Mouse (Mus musculus) A20 (cell line): ENCODE results near the gene Gal3st1.
"Not testable (repeated sequence)": the region's sequence is repeated elsewhere in the genome, so short reads cannot be mapped to it uniquely, and the experiment has no call there.

Experiments
- DNase-seq: peaks from one replicate; pipeline ENCODE4 v3.0.0-alpha.2; 2011; ENCODE audit warnings: low read depth, low spot score

Gal3st1 gene

DNA sequence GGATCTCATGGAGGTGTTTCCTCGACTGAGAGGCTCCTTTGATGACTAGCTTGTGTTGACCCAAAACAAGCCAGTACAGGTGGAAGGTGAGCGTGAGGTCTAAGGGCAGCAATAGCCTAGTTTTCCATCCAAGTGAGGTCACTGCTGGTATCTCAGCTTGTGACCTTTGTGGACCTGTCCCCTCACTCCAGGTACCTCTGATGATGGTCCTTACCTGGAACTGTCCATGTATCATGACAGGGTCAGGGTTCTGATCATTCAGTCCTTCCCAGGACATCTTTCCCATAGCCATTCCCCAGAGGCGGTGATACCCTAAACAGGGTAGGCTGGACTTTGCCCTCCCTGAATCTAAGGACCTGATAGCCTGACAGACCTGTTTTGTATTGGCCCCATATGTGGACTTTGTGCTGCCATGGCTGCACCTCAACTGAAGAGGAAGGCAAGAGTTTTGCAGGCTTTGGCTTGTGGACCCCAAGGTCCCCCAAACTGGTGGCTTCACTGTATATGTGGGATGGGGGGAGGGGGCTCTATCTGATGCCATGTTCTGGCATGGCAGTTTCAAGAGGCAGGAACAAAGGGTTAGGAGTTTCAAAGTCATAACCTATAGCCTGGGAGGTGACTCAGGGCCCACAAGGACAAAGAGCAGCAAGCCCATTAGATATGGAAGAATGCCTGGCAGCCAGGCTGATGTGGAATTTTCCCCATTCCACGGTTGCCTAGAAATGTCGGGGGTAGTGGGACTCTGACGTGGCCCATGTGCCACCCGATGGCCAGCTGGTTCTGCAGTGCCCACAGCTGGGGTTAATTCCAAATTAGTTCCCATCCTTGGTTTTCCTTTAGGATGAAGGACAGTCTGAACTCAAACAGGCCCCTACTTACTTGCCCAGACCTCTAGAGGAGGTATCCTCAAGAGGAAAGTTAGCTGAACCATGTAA is 894 bp upstream of the Gal3st1 start:
- DNase-seq: no peak

DNA sequence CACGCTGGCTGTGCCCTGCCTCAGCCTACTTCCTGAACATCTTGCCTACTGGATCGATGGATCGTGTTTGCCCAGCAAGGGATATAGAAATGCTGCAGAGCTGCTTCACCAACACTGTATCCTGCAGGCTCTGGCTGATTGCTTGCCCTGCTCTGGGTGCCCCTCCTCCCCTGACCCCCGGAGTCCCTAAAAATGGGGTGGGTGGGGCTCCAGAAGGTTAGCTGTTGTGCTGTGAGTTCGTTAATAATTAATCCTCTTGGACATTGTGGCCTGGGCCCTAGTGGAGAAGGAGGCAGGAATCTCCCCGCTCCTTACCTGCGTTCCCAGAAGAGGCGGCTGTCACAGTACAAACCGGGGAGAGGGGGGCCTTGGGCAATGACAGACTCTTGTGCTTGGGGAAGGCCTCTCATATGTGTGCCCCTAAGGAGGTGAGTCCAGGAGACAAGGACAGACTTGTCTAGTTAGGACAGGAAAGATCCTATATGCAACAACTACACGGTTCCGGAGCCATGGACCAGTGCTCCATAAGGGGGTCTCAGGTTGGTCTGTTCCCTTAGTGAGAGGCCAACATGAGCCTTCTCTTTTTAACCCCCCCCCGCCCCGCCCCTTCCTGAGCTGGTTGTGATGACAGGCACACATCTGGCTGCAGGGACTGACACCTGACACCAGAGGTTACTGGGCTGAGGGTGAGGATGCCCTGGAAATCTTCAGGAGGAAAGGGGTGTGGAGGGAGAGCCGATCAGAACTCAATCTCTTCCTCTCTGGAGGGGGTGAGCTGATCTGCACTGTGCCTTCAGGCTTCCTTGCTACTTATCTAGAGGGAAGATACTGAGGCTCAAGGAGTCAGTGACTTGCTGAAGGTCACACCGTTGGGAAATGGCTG is 668 bp downstream of the Gal3st1 start:
- no peak for DNase-seq

DNA sequence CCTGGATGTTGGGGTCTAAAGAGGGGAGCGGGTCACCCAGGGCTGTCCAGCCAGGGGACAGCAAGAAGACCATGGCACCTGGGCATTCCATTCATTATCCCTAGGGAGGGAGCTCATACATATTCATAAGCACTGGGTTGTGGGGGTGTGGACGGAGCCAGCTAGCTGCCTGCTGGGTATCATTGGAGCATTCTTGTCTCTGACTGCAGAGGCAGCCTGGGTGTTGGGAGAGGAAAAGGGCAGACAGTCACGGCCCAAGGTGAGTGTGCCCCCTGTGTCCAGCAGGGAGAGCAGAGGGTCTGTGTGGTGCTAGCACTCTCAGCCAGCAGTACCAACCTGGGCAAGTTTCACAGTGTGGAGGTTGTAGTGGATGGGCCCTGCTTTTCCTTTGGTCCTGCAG is 6.3 kb downstream of the Gal3st1 start:
- DNase-seq: no peak

DNA sequence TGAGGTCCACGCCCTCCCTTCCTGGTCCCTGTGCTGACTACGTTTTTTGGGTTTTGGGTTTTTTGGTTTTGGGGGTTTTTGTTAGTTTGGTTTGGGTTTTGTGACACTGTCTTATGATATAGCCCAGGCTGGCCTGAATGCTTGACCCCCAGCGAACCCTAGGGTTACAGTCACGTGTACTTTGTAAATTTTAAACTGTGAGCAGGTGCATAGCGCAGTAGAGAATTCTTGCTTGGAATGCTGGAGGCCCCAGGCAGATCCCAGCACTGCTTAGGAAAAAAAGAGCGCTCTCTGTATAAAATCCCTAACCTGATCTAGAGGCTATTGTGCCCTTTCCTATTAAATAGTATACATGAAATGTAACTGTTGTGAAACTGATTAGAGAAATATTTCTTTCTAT is 9.7 kb downstream of the Gal3st1 start:
- no peak for DNase-seq

DNA sequence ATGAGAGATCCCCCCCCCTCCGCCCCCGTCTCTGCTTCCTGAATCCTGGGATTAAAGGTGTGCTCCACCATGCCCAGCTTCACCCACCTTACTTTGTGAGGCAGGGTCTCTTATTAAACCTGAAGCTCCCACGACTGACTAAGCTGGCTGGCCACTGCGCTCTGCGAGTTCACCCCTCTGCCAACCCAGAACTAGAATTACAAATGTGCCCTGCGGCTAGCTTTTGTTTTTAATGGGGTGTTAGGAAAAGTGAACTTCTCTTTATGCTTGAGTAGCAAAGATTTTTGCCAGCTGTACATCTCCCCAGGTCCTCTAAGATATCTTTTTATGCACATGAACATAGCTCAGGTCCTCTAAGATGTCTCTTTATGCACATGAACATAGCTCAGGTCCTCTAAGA is 10.5 kb downstream of the Gal3st1 start:
- DNase-seq: no peak

DNA sequence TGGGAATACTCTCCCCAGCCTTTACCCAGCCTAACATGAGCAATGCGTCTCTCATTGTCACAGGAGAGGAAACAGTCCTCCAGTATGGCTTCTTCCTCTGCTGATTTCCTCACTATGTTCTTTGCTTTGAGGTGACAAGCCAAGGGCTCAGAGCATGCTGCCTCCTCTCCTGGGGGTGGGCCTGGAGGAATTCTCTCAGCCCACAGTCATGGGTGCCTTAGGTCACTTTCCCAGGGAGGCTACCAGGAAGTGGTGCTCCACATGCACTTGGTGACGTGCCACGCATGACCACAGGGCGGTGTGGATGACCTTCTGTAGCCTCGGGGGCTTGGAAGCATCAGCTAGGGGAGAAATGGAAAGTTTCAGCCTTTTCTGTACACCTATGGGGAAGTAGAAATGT is 12.1 kb downstream of the Gal3st1 start:
- no peak for DNase-seq

DNA sequence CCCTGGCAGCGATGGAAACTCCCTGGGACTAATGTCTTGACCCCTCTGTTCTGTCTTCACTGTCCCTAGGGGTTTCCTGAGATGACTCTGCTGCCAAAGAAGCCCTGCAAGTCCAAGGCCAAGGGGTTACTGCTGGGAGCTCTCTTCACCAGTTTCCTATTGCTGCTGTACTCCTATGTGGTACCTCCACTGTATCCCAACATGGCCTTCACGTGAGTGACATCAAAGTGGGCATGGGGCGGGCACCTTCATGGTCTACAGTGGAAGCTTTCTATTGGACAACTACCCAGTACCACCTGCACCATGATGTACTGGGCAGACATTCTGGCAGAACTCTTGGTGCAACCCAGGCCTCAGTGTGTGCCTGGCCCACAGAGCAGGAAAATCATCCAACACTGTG is 13.4 kb downstream of the Gal3st1 start:
- DNase-seq: no peak

DNA sequence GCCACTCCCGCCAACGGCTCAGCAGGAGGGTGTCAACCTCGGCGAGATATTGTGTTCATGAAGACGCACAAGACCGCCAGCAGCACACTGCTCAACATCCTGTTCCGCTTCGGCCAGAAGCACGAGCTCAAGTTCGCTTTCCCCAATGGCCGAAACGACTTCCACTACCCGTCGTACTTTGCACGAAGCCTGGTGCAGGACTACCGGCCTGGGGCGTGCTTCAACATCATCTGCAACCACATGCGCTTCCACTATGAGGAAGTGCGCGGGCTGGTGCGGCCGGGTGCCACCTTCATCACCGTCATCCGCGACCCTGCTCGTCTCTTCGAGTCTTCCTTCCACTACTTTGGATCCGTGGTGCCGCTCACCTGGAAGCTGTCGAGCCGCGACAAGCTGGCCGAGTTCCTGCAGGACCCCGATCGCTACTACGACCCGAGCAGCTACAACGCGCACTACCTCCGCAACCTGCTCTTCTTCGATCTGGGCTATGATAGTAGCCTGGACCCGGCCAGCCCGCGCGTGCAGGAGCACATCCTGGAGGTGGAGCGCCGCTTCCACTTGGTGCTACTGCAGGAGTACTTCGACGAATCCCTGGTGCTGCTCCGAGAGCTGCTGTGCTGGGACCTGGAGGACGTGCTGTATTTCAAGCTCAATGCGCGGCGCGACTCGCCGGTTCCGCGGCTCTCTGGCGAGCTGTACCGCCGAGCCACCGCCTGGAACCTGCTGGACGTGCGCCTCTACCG is 14.7 kb downstream of the Gal3st1 start:
- DNase-seq: no peak

DNA sequence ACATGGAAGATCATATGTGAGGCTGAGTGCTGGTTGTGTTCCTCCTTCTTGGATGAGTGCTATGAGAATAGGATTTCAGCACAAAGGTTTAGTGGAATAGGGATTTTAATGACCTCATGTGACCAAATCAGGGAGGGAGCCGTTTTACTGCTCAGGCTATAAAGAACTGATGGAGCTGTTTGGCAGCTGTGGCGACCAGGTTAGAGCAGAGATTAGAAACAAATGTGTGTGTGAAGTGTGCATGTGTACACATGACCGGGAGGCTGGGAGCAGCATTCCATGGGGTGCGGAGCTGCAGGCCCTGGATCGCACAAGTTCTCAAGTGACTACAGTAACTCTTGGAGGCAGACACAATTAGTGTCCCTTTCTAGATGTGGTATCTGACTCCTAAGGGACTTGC is 16.1 kb downstream of the Gal3st1 start:
- no peak for DNase-seq

DNA sequence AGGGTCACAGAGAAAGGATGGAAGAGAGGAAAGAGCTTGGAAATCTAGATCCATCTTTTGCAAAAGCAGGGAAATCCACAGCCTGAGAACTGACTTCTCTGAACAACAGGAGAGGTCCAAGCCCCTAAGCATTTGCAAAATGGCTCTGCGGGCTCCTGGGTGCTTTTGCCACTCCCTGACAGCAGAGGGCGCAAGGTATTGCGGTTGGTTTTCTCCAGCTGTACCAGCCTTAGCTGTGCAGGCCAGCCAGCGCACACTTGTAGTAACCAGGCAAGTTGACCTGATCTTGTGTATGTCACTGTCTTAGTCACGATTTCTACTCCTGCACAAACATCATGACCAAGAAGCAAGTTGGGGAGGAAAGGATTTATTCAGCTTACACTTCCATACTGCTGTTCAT is 18.2 kb downstream of the Gal3st1 start:
- peak; percentile 69 for DNase-seq

DNA sequence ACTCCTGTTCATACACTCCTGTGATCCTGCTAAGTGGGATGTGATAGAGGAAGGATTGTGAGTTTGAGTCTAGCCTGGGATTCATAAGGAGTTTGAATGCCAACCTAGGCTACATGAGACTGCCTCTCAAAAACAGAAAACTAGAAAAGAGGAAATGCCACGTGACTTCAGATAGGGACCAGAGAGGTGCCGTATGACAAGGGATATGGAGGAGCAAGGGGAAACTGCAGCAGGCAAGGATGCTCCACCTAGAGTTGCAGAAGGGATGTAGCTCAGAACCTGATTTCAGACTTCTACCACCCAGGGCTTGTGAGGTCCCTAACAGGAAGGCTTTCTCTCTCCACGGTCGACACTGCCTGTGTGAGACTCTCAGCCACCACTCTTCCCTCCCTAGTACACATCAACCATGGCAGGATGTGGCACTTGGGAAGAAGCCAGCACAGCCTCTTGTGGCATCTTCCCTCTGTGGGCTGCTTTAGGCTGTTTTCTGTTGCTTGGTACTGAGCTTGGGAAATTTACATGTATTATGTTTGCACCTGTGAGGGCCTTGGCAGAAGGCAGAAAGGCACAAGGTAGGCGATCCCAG is 21.9 kb downstream of the Gal3st1 start:
- DNase-seq: no peak

DNA sequence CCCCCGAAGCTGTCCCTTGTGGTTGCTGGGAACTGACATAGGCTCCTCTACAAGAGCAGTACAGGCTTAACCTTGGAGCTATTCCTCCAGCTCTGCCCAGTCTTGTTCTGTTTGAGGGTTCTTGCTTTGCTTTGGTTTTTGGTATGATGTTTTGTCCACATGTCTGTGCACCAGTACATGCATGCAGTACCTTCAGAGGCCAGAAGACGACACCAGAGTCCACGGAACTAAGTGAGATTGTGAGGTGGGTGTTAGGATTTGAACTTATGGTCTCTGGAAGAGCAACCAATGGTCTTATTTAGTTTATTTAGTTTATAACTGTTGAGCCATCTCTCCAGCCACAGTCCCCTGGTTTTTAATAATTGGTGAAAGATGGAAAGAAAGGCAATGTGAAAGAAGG is 23.0 kb downstream of the Gal3st1 start:
- DNase-seq: peak; percentile 24

DNA sequence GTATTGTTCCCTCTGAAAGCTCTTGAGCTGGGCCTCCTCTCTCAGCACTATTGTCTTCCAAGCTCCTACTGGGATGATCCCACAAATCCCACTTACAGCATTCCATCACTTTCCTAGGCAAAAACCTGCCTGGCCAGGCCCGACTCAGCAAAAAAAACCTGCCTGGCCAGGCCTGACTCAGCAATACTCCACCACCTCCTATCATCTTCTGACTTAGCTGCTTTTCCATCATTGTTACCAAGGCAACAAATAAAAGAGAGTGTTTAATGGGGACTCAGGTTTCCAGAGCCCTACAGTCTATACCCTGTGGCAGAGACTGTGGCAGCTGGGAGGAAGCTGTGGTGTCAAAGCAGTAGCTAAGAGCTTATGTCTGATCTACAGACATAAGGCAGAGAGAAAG is 29.2 kb downstream of the Gal3st1 start:
- no peak for DNase-seq

DNA sequence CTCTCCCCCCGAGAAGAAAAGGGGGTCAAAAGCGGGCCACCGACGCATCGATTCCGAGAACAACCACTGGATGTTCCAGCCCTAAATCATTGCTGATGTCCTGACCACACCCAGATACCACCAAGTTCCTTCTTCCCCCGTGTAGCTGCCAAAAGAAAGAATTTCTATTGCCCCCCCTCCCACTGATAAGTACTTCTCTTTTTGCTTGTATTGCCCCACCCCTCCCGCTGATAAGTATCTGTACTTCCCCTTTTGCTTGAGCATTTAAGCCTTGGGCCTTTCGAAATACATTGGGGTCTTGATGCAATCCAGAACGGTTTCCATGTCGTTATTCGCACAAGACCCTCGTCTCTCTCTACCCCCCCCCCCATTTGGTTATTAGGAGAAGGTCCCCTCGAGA is 32.4 kb downstream of the Gal3st1 start:
- not testable (repeated sequence) for DNase-seq

DNA sequence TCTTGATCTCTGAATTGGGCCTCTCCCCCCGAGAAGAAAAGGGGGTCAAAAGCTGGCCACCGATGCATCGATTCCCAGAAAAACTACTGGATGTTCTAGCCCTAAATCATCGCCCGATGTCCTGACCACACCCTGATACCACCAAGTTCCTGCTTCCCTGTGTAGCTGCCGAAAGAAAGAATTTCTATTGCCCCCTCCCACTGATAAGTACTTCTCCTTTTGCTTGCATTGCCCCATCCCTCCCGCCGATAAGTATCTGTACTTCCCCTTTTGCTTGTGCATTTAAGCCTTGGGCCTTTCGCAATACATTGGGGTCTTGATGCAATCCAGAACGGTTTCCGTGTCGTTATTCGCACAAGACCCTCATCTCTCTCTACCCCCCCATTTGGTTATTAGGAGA is 38.7 kb downstream of the Gal3st1 start:
- DNase-seq: not testable (repeated sequence)

DNA sequence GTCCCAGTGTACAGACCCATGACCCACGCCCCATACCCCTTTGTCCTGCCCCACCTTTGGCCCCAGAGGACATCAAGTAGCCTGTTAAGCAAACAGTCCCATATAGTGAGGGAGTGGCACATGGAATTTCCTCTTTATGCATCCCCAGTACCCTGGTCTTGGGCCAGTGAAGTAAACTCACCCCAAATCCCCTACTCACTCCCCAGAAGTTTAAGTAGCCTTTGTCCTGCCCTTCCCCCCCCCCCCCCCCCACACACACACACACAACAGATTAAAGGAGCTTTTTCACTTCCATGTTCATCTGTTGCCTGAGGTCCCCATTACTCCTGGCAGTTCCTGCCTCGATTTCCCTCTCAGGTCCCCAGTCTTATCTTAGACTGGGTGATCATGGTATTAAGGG is 39.9 kb downstream of the Gal3st1 start:
- no peak for DNase-seq

DNA sequence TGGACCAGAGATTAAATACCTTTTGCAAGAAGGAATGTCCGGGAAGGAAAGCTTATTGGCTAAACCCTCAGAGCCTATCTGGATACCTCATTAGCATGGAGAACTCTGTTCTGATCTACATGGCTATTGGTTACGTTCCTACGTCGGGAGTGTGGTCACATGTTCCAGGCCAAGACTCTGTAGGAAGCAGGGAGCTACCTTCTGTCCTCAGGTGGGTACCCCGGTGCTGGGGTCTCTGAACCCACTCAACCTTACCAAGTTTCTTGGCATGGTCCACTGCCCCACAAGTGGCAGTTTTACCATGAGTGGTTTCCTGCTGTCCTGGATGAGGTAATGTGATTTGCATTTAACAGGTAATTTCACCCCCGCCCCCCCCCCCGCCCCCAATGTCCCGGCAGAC is 43.6 kb downstream of the Gal3st1 start:
- no peak for DNase-seq

DNA sequence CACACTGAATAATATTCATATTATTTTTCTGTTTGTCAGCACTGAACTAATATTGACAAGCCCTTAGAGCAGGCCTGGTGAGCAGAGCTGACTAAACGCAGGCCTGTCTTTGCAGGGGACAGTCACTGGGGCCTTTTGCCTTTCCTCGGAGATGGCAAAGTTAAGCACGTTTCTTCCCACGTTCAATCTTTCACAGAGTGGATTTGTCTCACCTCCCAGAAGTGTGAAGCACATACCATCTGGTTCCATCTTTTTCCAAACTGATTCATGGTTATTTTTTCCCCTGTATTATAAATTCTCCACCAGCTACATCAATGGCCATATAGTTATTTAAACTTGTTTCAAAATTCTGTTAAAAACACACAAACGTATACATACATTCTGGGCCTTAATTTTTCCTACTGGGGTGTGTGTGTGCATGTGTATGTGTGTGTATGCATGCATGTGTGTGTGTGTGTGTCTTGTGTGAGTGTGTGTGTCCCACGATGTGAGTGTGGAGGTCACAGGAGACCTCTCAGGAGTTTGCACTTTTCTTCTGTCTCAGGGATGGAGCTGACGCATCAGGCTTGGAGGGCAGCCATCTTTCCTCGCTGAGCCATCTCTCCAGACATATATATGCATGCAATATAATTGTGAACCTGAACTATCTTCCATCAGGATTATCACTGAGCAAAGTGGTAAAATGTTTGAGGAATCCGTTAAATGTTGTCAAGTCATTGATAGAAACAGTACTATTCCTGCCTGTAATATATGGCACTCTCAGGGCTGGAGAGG is 44.3 kb downstream of the Gal3st1 start:
- no peak for DNase-seq

DNA sequence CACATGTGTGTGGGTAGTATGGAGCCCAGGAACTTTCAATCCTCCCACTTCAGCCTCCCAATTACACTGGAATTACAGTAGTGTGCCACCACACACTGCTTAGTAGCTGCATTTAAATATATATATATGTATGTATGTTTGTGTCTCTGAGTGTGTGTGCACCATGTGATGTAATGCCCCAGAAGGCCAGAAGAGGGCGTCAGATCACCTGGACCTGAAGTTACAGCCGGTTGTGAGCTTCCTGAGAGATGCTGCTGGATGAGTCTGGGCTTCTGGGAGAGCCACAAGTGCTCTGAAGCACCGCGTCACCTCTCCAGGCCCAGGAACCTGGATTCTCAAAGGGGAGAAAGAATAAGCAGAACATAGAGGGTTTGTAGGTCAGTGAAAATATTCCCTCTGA is 45.9 kb downstream of the Gal3st1 start:
- no peak for DNase-seq

DNA sequence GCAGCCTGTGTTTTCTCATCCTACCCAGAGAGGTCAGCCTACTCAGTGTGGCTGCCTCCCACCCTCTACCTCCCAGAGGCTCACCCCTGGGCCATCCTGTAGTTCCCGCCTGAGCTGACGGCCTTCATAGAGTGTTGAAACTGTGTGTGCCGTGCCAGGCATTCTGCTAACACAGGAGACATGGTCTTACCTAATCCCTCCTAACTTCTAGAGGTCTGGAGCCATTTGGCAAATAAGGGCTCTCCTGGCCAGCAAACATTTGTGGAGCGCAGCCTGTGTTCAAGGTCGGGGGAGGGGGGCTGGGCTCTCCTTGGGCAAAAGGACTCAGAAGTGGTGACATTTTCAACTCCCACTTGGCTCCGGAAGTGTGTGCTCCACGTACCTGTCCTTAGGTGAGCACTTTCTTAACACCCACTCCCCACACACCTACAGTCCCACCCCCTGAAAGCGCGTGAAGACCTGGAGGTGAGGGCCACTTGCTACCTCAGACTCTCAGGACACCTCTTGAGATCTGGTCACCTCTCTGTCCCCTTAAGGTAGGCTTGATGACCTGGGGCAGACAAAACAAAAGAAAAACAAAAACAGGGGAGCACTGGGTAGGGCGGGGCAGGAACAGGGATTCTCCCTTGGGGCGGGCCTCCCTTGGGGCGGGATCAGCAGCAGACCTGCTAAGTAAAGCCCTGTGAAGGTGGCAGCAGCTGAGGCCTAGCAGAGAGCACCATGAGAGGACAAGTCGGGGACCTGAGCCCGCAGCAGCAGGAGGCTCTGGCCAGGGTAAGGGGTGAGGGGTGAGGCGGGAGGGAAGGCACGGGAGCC is 47.9 kb downstream of the Gal3st1 start, which contains the start of gene Sec14l4:
TSS of gene Sec14l4 (plus strand) at position 337 of the 816 bp plus-strand sequence.
- no peak for DNase-seq
